Mouse (Mus musculus) liver, adult 2 months (tissue): ENCODE data around the gene Eif3d. TPM values are rescaled to one million over a fixed set of nuclear protein-coding genes. Genes with fewer than 3 reads are reported as not detected.

Experiments
- DNase-seq: peaks from one replicate; pipeline ENCODE4 v3.0.0-alpha.2; 2011; ENCODE audit warnings: low read depth, low spot score; ENCODE audit errors: extremely low read depth
- H3K27ac ChIP-seq: fragments of 200-500 bp; replicated peaks from 2 replicates; pipeline ENCODE4 v1.5.1; 2012; ENCODE audit warnings: low read depth, mild to moderate bottlenecking, control low read depth, inconsistent platforms, low read length; ENCODE audit not compliant: insufficient read depth
- H3K27me3 ChIP-seq: fragments of 200-500 bp; 2 replicates; pipeline ENCODE4 v1.6.1; 2012; ENCODE audit warnings: mild to moderate bottlenecking, moderate library complexity, low read length, inconsistent platforms; ENCODE audit not compliant: control insufficient read depth, insufficient read depth
- H3K36me3 ChIP-seq: fragments of 200-500 bp; 2 replicates; pipeline ENCODE4 v1.6.1; 2012; ENCODE audit warnings: low read length, inconsistent platforms; ENCODE audit not compliant: control insufficient read depth, insufficient read depth
- H3K4me1 ChIP-seq: fragments of 200-500 bp; 2 replicates; pipeline ENCODE4 v1.6.1; 2011; ENCODE audit warnings: low read length; ENCODE audit not compliant: control insufficient read depth, insufficient read depth
- H3K4me3 ChIP-seq: fragments of 200-500 bp; 2 replicates; pipeline ENCODE4 v1.5.1; 2011; ENCODE audit warnings: low read depth, mild to moderate bottlenecking, control low read depth, low read length, moderate library complexity; ENCODE audit not compliant: insufficient read depth
- H3K79me2 ChIP-seq: fragments of 200-500 bp; 2 replicates; pipeline ENCODE4 v1.6.1; 2012; ENCODE audit warnings: inconsistent platforms, mild to moderate bottlenecking, low read length, moderate library complexity; ENCODE audit not compliant: control insufficient read depth, insufficient read depth
- H3K9ac ChIP-seq: fragments of 200-500 bp; 2 replicates; pipeline ENCODE4 v1.6.1; 2012; ENCODE audit warnings: low read depth, mild to moderate bottlenecking, control low read depth, inconsistent platforms, low read length
- CTCF ChIP-seq: fragments of 200-500 bp; IDR thresholded peaks from 2 replicates; pipeline ENCODE4 v1.5.1; 2011; ENCODE audit warnings: low read depth, low read length, control low read depth
- POLR2A ChIP-seq: fragments of 200-500 bp; IDR thresholded peaks from 2 replicates; pipeline ENCODE4 v1.6.1; 2011; ENCODE audit warnings: low read length, control low read depth; ENCODE audit not compliant: insufficient read depth; ENCODE audit errors: extremely low read depth
- WGBS: fragments of 180-500 bp; shearing (Covaris S2); methylation state at CpG from one replicate; pipeline ENCODE4 v1.1.7; 2018; 5-methylcytosine and 5-hydroxymethylcytosine counted together
- polyA plus RNA-seq: library from polyadenylated mRNA; depleted of rRNA; stranded (reverse); fragments of >200 nt; gene quantifications from 2 replicates; pipeline ENCODE4 v1.2.3, GENCODE M21; 2012
- total RNA-seq: library from RNA; depleted of rRNA; stranded (reverse); fragments of >200 nt; gene quantifications from 2 replicates; pipeline ENCODE4 v1.2.3, GENCODE M21; 2014

Gene Eif3d
- total and polyA plus RNA-seq, 2 experiments, result 57.3 to 92.9 TPM

GRCm38 (mm10) chr15:77941563-77941962, 29.1 kb downstream of the Eif3d start:
- Histone ChIP-seq H3K27me3 (no peaks in the 10 kb centered on the region), H3K27ac (no peak overlapping the region), H3K4me1 (no peaks in the 10 kb centered on the region), H3K9ac (no peak overlapping the region), H3K36me3 (no peaks in the 10 kb centered on the region), H3K79me2 (no peaks in the 10 kb centered on the region), H3K4me3 (no peak overlapping the region)
- DNase-seq, result no peak
- no peak for TF ChIP-seq CTCF
- TF ChIP-seq POLR2A, result no peak
- whole genome bisulfite sequencing, result 76% methylated on average over 3 of the region's 3 CpGs

- TF ChIP-seq CTCF (no peak), POLR2A (no peak)
- H3K4me3 ChIP-seq, result no peak overlapping the region
- WGBS, result 77% methylated on average over 5 of the region's 5 CpGs
- H3K27me3 ChIP-seq, result no peaks in the 10 kb centered on the region
- H3K79me2 ChIP-seq, result no peaks in the 10 kb centered on the region
- no peaks in the 10 kb centered on the region for H3K36me3 ChIP-seq
- peaks cover 7% of the 10 kb centered on the region; the same call in 1 of the 2 replicates for H3K4me1 ChIP-seq
- H3K27ac ChIP-seq, result no peak overlapping the region
- no peak for DNase-seq
- no peak overlapping the region for H3K9ac ChIP-seq
Observed at GRCm38 (mm10) chr15:77938516-77938915, 32.1 kb downstream of the Eif3d start.

GRCm38 (mm10) chr15:77935673-77936375, 34.8 kb downstream of the Eif3d start:
- Histone ChIP-seq H3K79me2 (no peaks in the 10 kb centered on the region), H3K4me1 (peaks cover 12% of the 10 kb centered on the region; the same call in 1 of the 2 replicates), H3K36me3 (no peaks in the 10 kb centered on the region), H3K27ac (no peak overlapping the region), H3K9ac (no peak overlapping the region), H3K27me3 (no peaks in the 10 kb centered on the region), H3K4me3 (no peak overlapping the region)
- DNase-seq, result no peak
- TF ChIP-seq CTCF (no peak), POLR2A (no peak)
- WGBS, result 87% methylated on average over 14 of the region's 14 CpGs

GRCm38 (mm10) chr15:77934968-77935367, 35.6 kb downstream of the Eif3d start:
- WGBS, result 89% methylated on average over 5 of the region's 5 CpGs
- TF ChIP-seq CTCF, result no peak
- TF ChIP-seq POLR2A, result no peak
- Histone ChIP-seq H3K27me3 (no peaks in the 10 kb centered on the region), H3K79me2 (no peaks in the 10 kb centered on the region), H3K4me1 (peaks cover 14% of the 10 kb centered on the region; the same call in 1 of the 2 replicates), H3K9ac (no peak overlapping the region), H3K4me3 (no peak overlapping the region), H3K36me3 (no peaks in the 10 kb centered on the region), H3K27ac (no peak overlapping the region)
- DNase-seq, result no peak

GRCm38 (mm10) chr15:77934326-77934725, 36.3 kb downstream of the Eif3d start:
- Histone ChIP-seq H3K36me3 (no peaks in the 10 kb centered on the region), H3K9ac (no peak overlapping the region), H3K4me3 (no peak overlapping the region), H3K4me1 (peaks cover 14% of the 10 kb centered on the region; the same call in 1 of the 2 replicates), H3K27me3 (no peaks in the 10 kb centered on the region), H3K79me2 (no peaks in the 10 kb centered on the region), H3K27ac (peak overlapping the region; percentile 32)
- DNase-seq, result peak; percentile 90
- no peak for TF ChIP-seq POLR2A
- TF ChIP-seq CTCF, result no peak
- 26% methylated on average over 11 of the region's 11 CpGs for WGBS

- H3K27ac ChIP-seq, result peak overlapping the region; percentile 32
- WGBS, result 0% methylated on average over 14 of the region's 14 CpGs
- H3K9ac ChIP-seq, result no peak overlapping the region
- peak; percentile 90 for DNase-seq
- H3K4me3 ChIP-seq, result no peak overlapping the region
- H3K27me3 ChIP-seq, result no peaks in the 10 kb centered on the region
- peaks cover 14% of the 10 kb centered on the region; the same call in 1 of the 2 replicates for H3K4me1 ChIP-seq
- H3K79me2 ChIP-seq, result no peaks in the 10 kb centered on the region
- H3K36me3 ChIP-seq, result no peaks in the 10 kb centered on the region
- TF ChIP-seq CTCF (peak; percentile 99), POLR2A (no peak)
Observed at GRCm38 (mm10) chr15:77933770-77934169, 36.8 kb downstream of the Eif3d start.
